Mouse (Mus musculus) heart, postnatal 14 days (tissue): ENCODE data around the gene Churc1. TPM values are rescaled to one million over a fixed set of nuclear protein-coding genes. Genes with fewer than 3 reads are reported as not detected.
"Not testable (repeated sequence)": the region's sequence is repeated elsewhere in the genome, so short reads cannot be mapped to it uniquely, and the experiment has no call there.

Experiments
- DNase-seq, 2 experiments: peaks; one replicate each; pipeline ENCODE4 v3.0.0; 2021 to 2022
- intact Hi-C: fragments of 180-260 bp; cut with DNase I; formaldehyde crosslinking; loops from one replicate; pipeline ENCODE4 v1.15.1; 2025
- total RNA-seq, 2 experiments: library from RNA; stranded (reverse); gene quantifications; 2 replicates each; pipeline ENCODE4 v1.2.3; 2021

The Churc1 gene
- total RNA-seq, 2 experiments from 2014 or later: 81.6 to 88.1 TPM

- intact Hi-C loops: no loop called here
- no peak for DNase-seq
Observed at GRCm38 (mm10) chr12:76790446-76791084, 25.2 kb downstream of the Churc1 start.

GRCm38 (mm10) chr12:76792540-76792939 is 27.2 kb downstream of the Churc1 start:
- intact Hi-C loops, DNase-seq: not testable (repeated sequence)

GRCm38 (mm10) chr12:76795350-76795749 is 30.0 kb downstream of the Churc1 start, which contains the start of gene Gpx2:
Gpx2 (minus strand) TSS chr12:76795554.
- intact Hi-C loops: no loop called here
- no peak for DNase-seq

- intact Hi-C loops: no loop called here
Observed at GRCm38 (mm10) chr12:76796938-76797539, 31.7 kb downstream of the Churc1 start.

GRCm38 (mm10) chr12:76798008-76798720 is 32.8 kb downstream of the Churc1 start:
- DNase-seq: no peak
- intact Hi-C loops: no loop called here

More at GRCm38 (mm10) chr12:76796938-76797539, 31.7 kb downstream of the Churc1 start:
- DNase-seq: no peak

GRCm38 (mm10) chr12:76803028-76803427 is 37.7 kb downstream of the Churc1 start:
- no peak for DNase-seq

GRCm38 (mm10) chr12:76803700-76804252 is 38.4 kb downstream of the Churc1 start:
- intact Hi-C loops: loop anchor here (2.0 kb wide), 1 partner anchor 155 kb away; no protein-coding TSS in a partner anchor
- peak; percentile 45 to 68 for DNase-seq

More at GRCm38 (mm10) chr12:76803028-76803427, 37.7 kb downstream of the Churc1 start:
- intact Hi-C loops: no loop called here

- intact Hi-C loops: loop anchor here (2.0 to 5.0 kb wide), 2 partner anchors 156 to 308 kb away; no protein-coding TSS in a partner anchor
- no peak for DNase-seq
Observed at GRCm38 (mm10) chr12:76805056-76805811, 39.9 kb downstream of the Churc1 start.

GRCm38 (mm10) chr12:76807796-76808195 is 42.5 kb downstream of the Churc1 start:
- no peak for DNase-seq
- intact Hi-C loops: loop anchor here (5.0 kb wide), 1 partner anchor 310 kb away; no protein-coding TSS in a partner anchor

GRCm38 (mm10) chr12:76810491-76810890 is 45.2 kb downstream of the Churc1 start:
- intact Hi-C loops: no loop called here
- no peak for DNase-seq

- intact Hi-C loops: no loop called here
- no peak for DNase-seq
Observed at GRCm38 (mm10) chr12:76811006-76811405, 45.7 kb downstream of the Churc1 start.

- DNase-seq: no peak
- intact Hi-C loops: no loop called here
Observed at GRCm38 (mm10) chr12:76813543-76813942, 48.2 kb downstream of the Churc1 start.

GRCm38 (mm10) chr12:76814120-76814519 is 48.8 kb downstream of the Churc1 start:
- no peak for DNase-seq
- intact Hi-C loops: no loop called here

GRCm38 (mm10) chr12:76816720-76817119 is 51.4 kb downstream of the Churc1 start:
- intact Hi-C loops: no loop called here
- no peak for DNase-seq

GRCm38 (mm10) chr12:76817176-76817575 is 51.8 kb downstream of the Churc1 start:
- intact Hi-C loops: no loop called here

GRCm38 (mm10) chr12:76818120-76818519 is 52.8 kb downstream of the Churc1 start:
- intact Hi-C loops: no loop called here
- no peak for DNase-seq

More at GRCm38 (mm10) chr12:76817176-76817575, 51.8 kb downstream of the Churc1 start:
- DNase-seq: no peak

- intact Hi-C loops: no loop called here
- DNase-seq: no peak
Observed at GRCm38 (mm10) chr12:76818908-76819307, 53.6 kb downstream of the Churc1 start.

- DNase-seq: no peak
- intact Hi-C loops: no loop called here
Observed at GRCm38 (mm10) chr12:76819816-76820215, 54.5 kb downstream of the Churc1 start.

GRCm38 (mm10) chr12:76820615-76821014 is 55.3 kb downstream of the Churc1 start:
- intact Hi-C loops: no loop called here
- no peak for DNase-seq

GRCm38 (mm10) chr12:76822002-76822650 is 56.8 kb downstream of the Churc1 start:
- DNase-seq: peak; percentile 47 to 52
- intact Hi-C loops: no loop called here
